Mouse (Mus musculus) bone marrow, adult 2 months (tissue): Measurements from ENCODE around the gene Lama4.

ENCODE experiments used
- CTCF ChIP-seq: fragments of 200-500 bp; IDR thresholded peaks from 2 replicates; pipeline ENCODE4 v1.5.1; 2011; ENCODE audit warnings: low read length, control low read depth; ENCODE audit not compliant: control insufficient read depth, insufficient read depth
- POLR2A ChIP-seq: fragments of 200-500 bp; IDR thresholded peaks from 2 replicates; pipeline ENCODE4 v1.6.1; 2011; ENCODE audit warnings: low read depth, mild to moderate bottlenecking, control low read depth, low read length, borderline replicate concordance; ENCODE audit not compliant: control insufficient read depth

DNA sequence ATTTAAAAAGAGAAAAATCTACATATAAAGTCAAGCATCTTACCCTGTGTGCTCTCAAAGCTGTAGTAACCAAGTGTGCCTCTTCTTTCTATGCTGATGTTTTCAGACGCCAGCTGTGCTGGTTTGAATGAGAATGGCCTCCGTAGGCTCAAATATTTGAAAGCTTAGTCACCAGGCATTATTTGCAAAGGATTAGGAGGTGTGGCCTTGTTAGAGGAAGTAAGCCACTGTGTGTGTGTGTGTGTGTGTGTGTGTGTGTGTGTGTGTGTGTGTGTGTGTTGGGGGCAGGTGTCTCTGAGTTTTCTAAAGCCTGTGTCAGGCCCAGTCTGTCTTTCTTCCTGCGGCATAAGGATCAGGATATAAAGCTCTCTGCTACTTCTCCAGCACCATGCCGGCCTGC, 141.6 kb downstream of the Lama4 start:
- TF ChIP-seq CTCF, result no peak
- TF ChIP-seq POLR2A, result no peak
